Mouse (Mus musculus) stomach, embryonic 14.5 days (tissue): ENCODE measurements around the gene C2cd4d. TPM values are rescaled to one million over a fixed set of nuclear protein-coding genes. Genes with fewer than 3 reads are reported as not detected.

Source experiments
- ATAC-seq: fragments of 200-750 bp; cut with Nextera tagmentation; 2 replicates; pipeline ENCODE4 v1.8.0; 2017; ENCODE audit warnings: low read depth, moderate TSS enrichment; ENCODE audit not compliant: insufficient number of reproducible peaks, insufficient read depth, low FRiP score
- H3K27ac ChIP-seq: fragments of 300-500 bp; sonication (generic); 2 replicates; pipeline ENCODE4 v1.5.1; 2014; ENCODE audit warnings: mild to moderate bottlenecking, low read length, moderate library complexity, mixed read lengths
- H3K27me3 ChIP-seq: fragments of 300-500 bp; sonication (generic); 2 replicates; pipeline ENCODE4 v1.6.1; 2014; ENCODE audit warnings: low read length, control low read depth, mixed read lengths; ENCODE audit not compliant: control insufficient read depth, insufficient read depth
- H3K36me3 ChIP-seq: fragments of 300-500 bp; sonication (generic); 2 replicates; pipeline ENCODE4 v1.6.1; 2014; ENCODE audit warnings: mild to moderate bottlenecking, control low read depth, low read length, moderate library complexity, mixed read lengths; ENCODE audit not compliant: control insufficient read depth, insufficient read depth
- H3K4me1 ChIP-seq: fragments of 300-500 bp; sonication (generic); 2 replicates; pipeline ENCODE4 v1.6.1; 2014; ENCODE audit warnings: low read length, control low read depth, mixed read lengths; ENCODE audit not compliant: control insufficient read depth, insufficient read depth
- H3K4me2 ChIP-seq: fragments of 300-500 bp; sonication (generic); replicated peaks from 2 replicates; pipeline ENCODE4 v1.6.1; 2014; ENCODE audit warnings: low read depth, low read length, control low read depth
- H3K4me3 ChIP-seq: fragments of 300-500 bp; sonication (generic); 2 replicates; pipeline ENCODE4 v1.5.1; 2014; ENCODE audit warnings: low read depth, low read length, control low read depth
- H3K9ac ChIP-seq: fragments of 300-500 bp; sonication (generic); replicated peaks from 2 replicates; pipeline ENCODE4 v1.6.1; 2014; ENCODE audit warnings: low read depth, mild to moderate bottlenecking, control low read depth, low read length, moderate library complexity, mixed read lengths
- H3K9me3 ChIP-seq: fragments of 300-500 bp; sonication (generic); 2 replicates; pipeline ENCODE4 v1.6.1; 2016; ENCODE audit warnings: low read depth, low read length, control low read depth; ENCODE audit not compliant: control insufficient read depth
- WGBS: fragments of 180-500 bp; shearing (Covaris S2); extraction: QIAGEN DNeasy Blood & Tissue Kit; methylation state at CpG from one replicate; pipeline ENCODE4 v1.1.7; 2014; 5-methylcytosine and 5-hydroxymethylcytosine counted together
- polyA plus RNA-seq: library from polyadenylated mRNA; unstranded; fragments of >200 nt; fragmentation: Nextera tagmentation; extraction: Ambion mirVana; gene quantifications from 2 replicates; pipeline ENCODE4 v1.2.1, GENCODE M21; 2014

Gene C2cd4d
- polyA plus RNA-seq, 1 experiment from 2014 or later, result 2.1 TPM

- no peak overlapping the region for H3K9ac ChIP-seq
- WGBS, result 0% methylated on average over 1 of the region's 3 CpGs
- peaks cover 7% of the 10 kb centered on the region; the same call in 1 of the 2 replicates for H3K4me1 ChIP-seq
- peak; percentile 5 for ATAC-seq
- no peaks in the 10 kb centered on the region for H3K9me3 ChIP-seq
- no peak overlapping the region for H3K4me3 ChIP-seq
- H3K4me2 ChIP-seq, result peak overlapping the region; percentile 21; the same call in 1 of the 2 replicates
- H3K27ac ChIP-seq, result no peak overlapping the region
- no peaks in the 10 kb centered on the region for H3K36me3 ChIP-seq
- no peaks in the 10 kb centered on the region for H3K27me3 ChIP-seq
These were observed 9.8 kb downstream of the C2cd4d start for GRCm38 (mm10) chr3:94372038-94372437.

GRCm38 (mm10) chr3:94372641-94373040 is 10.4 kb downstream of the C2cd4d start, which contains the start of gene Rorc:
Rorc (plus strand) TSS chr3:94372794.
- peaks cover 7% of the 10 kb centered on the region; the same call in 1 of the 2 replicates for H3K4me1 ChIP-seq
- 28% methylated on average over 5 of the region's 5 CpGs for WGBS
- peak within 1 kb of the TSS; percentile 22; the same call in 1 of the 2 replicates for H3K27ac ChIP-seq
- H3K4me2 ChIP-seq, result peak within 1 kb of the TSS; percentile 35
- H3K9ac ChIP-seq, result no peak within 1 kb of the TSS
- no peak for ATAC-seq
- H3K36me3 ChIP-seq, result no peaks in the 10 kb centered on the region
- H3K4me3 ChIP-seq, result peak within 1 kb of the TSS; percentile 17; the same call in 1 of the 2 replicates
- no peaks in the 10 kb centered on the region for H3K9me3 ChIP-seq
- no peaks in the 10 kb centered on the region for H3K27me3 ChIP-seq

DNA sequence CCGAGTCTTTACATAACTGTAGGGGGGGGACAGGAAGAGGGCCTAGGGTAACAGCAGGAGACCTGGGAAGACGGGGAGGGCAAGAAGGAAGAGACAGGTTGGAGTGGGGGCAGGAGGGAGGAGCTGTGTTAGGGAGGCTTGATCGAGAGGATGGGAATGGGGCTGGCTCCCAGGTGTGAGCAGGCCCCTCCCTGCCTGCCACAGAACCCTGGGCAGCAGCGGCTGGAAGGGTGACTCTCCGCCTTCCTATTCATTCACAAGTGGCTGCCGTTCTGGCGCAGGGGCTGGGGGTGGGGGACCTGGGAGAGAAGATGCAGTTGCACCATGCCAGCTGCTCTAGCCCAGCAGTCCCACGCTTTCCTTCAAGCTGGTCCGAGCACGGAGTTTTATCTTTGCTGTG is 10.9 kb downstream of the C2cd4d start:
- ATAC-seq, result peak; percentile 39; the same call in 1 of the 2 replicates
- WGBS, result 6% methylated on average over 10 of the region's 10 CpGs
- Histone ChIP-seq H3K4me3 (peak overlapping the region; percentile 14; the same call in 1 of the 2 replicates), H3K9ac (no peak overlapping the region), H3K27me3 (no peaks in the 10 kb centered on the region), H3K36me3 (no peaks in the 10 kb centered on the region), H3K4me2 (peak overlapping the region; percentile 35), H3K4me1 (peaks cover 7% of the 10 kb centered on the region; the same call in 1 of the 2 replicates), H3K27ac (peak overlapping the region; percentile 22; the same call in 1 of the 2 replicates), H3K9me3 (no peaks in the 10 kb centered on the region)

DNA sequence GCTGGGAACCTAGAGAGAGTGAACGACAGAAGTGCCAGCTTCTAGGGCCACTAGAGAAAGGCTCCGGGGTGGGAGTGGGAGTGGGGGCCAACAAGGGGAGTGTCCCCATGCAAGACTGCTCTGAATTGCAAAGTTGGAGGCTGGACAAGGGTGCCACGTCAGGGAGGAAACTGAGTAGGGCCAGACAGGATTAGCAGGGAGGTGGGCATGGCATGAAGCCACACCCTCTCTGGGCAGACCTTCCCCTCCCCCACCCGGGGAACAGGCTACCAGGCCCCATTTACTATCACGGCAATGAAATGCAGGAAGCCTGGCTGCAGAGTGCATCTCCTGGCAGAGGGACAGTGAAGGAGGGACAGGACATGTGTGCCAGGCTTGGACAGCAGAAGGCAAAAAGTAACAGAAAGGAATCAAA is 11.4 kb downstream of the C2cd4d start:
- no peaks in the 10 kb centered on the region for H3K36me3 ChIP-seq
- no peaks in the 10 kb centered on the region for H3K27me3 ChIP-seq
- no peaks in the 10 kb centered on the region for H3K9me3 ChIP-seq
- H3K9ac ChIP-seq, result no peak overlapping the region
- H3K27ac ChIP-seq, result no peak overlapping the region
- H3K4me2 ChIP-seq, result peak overlapping the region; percentile 35
- WGBS, result 1% methylated on average over 5 of the region's 5 CpGs
- peak; percentile 55 for ATAC-seq
- H3K4me1 ChIP-seq, result peaks cover 7% of the 10 kb centered on the region; the same call in 1 of the 2 replicates
- peak overlapping the region; percentile 14; the same call in 1 of the 2 replicates for H3K4me3 ChIP-seq

DNA sequence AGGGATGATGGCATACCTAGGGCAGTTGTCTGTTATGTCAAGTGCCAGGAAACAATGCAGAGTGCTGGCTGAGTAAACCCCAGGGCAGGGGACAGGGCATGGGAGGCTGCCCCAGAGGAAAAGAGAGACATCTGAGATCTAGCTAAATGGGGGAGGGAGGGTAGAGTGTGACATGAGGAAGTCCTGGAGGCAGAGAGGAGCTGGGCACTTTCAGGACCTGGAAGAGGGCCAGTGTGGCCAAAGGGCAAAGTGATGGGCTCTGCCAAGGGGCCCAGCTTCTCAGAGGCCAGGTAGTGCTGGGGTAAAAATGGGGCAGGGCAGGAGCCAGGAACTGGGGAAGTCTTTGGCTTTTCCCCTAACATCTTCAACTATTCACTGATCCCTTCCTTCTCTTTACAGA is 12.4 kb downstream of the C2cd4d start:
- Histone ChIP-seq H3K4me3 (no peak overlapping the region), H3K9me3 (no peaks in the 10 kb centered on the region), H3K27ac (no peak overlapping the region), H3K9ac (no peak overlapping the region), H3K36me3 (no peaks in the 10 kb centered on the region), H3K4me2 (no peak overlapping the region), H3K4me1 (peaks cover 7% of the 10 kb centered on the region; the same call in 1 of the 2 replicates), H3K27me3 (no peaks in the 10 kb centered on the region)
- ATAC-seq, result no peak

DNA sequence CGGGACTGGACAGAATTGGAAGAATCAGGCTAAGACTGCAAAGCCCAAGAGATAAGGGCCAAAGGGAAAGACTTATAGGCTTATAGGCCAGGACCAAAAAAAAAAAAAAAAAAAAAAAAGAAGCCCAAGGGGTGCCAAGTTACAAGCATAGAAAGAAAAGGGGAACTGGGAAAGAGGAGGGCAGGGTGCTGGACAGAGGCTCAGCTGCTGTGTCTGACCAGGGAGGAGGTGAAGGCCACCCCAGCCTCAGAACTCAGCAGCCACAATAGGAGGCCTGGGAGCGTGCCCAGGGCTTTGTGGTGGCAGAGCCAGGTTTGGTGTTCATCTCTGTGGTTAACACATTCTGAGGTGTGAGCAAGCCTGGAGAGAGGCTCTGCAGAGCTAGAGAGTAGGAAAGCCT is 12.9 kb downstream of the C2cd4d start:
- Histone ChIP-seq H3K27me3 (no peaks in the 10 kb centered on the region), H3K9me3 (no peaks in the 10 kb centered on the region), H3K4me2 (no peak overlapping the region), H3K36me3 (no peaks in the 10 kb centered on the region), H3K9ac (no peak overlapping the region), H3K4me1 (peaks cover 7% of the 10 kb centered on the region; the same call in 1 of the 2 replicates), H3K27ac (no peak overlapping the region), H3K4me3 (no peak overlapping the region)
- WGBS, result 87% methylated on average over 2 of the region's 2 CpGs
- ATAC-seq, result no peak

DNA sequence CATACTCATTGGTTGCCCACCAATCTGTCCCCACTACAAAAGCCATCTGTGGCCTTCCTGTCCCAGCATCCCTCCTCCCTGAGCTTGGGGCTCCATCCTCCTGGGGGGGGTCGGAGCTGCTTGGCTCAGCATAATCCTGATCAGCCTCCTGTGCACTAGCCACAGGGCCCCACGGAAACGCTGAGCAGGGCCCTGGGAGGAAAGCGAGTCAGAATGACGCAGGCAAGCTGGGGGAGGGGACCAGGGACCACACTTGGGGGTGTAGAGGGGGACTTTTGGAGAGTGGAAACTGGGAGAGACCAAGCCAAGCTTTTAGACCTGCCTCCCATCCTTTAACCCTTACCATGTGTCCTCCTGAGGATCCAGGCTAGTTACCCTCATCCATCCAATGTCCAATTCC is 13.6 kb downstream of the C2cd4d start:
- H3K4me3 ChIP-seq, result no peak overlapping the region
- WGBS, result 52% methylated on average over 5 of the region's 5 CpGs
- H3K27me3 ChIP-seq, result no peaks in the 10 kb centered on the region
- ATAC-seq, result no peak
- no peak overlapping the region for H3K9ac ChIP-seq
- H3K4me1 ChIP-seq, result peaks cover 7% of the 10 kb centered on the region; the same call in 1 of the 2 replicates
- no peak overlapping the region for H3K27ac ChIP-seq
- H3K36me3 ChIP-seq, result no peaks in the 10 kb centered on the region
- no peak overlapping the region for H3K4me2 ChIP-seq
- H3K9me3 ChIP-seq, result no peaks in the 10 kb centered on the region

DNA sequence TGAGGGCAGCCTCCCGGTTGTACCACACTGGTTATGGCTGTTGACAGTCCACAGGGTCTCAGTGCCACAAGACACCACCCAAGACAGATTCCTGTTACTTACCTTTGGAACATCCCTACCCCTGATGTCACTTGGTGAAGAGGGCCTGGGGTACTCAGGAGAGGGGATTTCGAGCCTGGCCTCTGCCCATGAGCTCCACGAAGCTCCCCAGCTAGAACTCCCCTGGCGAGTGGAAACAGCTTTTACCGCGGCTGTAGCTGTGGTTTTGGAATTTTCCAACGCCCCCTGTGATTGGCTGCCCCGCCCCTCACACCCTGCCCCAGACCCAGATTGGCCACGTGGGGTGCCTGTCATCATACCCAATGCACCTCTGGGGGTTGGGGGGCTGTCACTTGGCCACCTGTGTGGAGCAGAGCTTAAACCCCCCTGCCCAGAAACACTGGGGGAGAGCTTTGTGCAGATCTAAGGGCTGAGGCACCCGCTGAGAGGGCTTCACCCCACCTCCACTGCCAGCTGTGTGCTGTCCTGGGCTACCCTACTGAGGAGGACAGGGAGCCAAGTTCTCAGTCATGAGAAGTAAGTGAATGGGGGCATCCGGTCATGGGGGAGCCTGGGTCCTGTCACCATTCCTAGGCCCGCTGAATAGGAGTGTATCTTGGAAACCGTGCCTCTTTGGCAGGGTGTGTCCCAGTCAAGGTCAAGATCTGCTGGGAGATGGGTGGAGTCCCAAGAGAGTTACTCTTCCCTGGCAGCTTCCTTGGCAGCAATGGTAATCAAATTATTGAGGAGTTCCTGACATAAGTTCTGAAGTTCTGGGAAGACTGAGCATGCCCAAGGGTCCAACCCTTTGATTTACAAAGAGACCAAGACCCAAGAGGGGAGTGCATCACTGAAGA is 15.0 kb downstream of the C2cd4d start:
- peaks cover 4% of the 10 kb centered on the region; the same call in 1 of the 2 replicates for H3K4me1 ChIP-seq
- 11% methylated on average over 13 of the region's 13 CpGs for WGBS
- no peak for ATAC-seq
- no peaks in the 10 kb centered on the region for H3K9me3 ChIP-seq
- H3K36me3 ChIP-seq, result no peaks in the 10 kb centered on the region
- no peak overlapping the region for H3K4me2 ChIP-seq
- no peak overlapping the region for H3K9ac ChIP-seq
- H3K27me3 ChIP-seq, result no peaks in the 10 kb centered on the region
- no peak overlapping the region; the same call in 1 of the 2 replicates for H3K27ac ChIP-seq
- H3K4me3 ChIP-seq, result no peak overlapping the region
